Mouse (Mus musculus) adrenal gland, adult 18-20 months (tissue): ENCODE data around the gene Ube2e3. TPM values are rescaled to one million over a fixed set of nuclear protein-coding genes. Genes with fewer than 3 reads are reported as not detected.

ENCODE experiments used
- DNase-seq, 2 experiments: peaks; one replicate each; pipeline ENCODE4 v3.0.0; 2021 to 2022; ENCODE audit warnings: low spot score in 2 of 2
- total RNA-seq, 2 experiments: library from RNA; stranded (reverse); gene quantifications; 1 replicate in 1 of 2; 2 replicates in 1 of 2; pipeline ENCODE4 v1.2.3; 2021

Gene Ube2e3
- total RNA-seq, 2 experiments from 2014 or later = 36.5 to 41.1 TPM

GRCm38 (mm10) chr2:78882068-78882467 is 14.1 kb downstream of the Ube2e3 start:
- DNase-seq = no peak

GRCm38 (mm10) chr2:78882743-78883433 is 15.0 kb downstream of the Ube2e3 start:
- no peak for DNase-seq

DNA sequence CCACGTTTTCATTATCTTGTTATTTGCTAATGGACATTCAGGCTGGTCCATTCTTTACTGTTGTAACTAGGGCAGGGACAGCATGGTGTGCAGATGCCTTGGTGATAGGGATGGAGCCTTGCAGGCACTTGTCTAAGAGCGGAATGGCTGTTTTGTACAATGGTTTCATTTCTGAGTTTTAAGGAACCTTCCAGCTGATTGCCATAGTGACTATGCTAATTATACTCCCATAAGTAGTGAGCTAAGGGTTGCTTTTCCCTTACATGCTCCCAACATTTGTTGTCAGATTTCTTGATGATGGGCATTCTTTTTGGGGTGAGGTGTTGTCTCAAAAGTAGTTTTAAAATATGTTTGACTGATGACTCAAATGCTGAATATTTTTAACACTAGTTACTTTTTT is 18.5 kb downstream of the Ube2e3 start:
- no peak for DNase-seq

GRCm38 (mm10) chr2:78888190-78888589 is 20.3 kb downstream of the Ube2e3 start:
- no peak for DNase-seq

DNA sequence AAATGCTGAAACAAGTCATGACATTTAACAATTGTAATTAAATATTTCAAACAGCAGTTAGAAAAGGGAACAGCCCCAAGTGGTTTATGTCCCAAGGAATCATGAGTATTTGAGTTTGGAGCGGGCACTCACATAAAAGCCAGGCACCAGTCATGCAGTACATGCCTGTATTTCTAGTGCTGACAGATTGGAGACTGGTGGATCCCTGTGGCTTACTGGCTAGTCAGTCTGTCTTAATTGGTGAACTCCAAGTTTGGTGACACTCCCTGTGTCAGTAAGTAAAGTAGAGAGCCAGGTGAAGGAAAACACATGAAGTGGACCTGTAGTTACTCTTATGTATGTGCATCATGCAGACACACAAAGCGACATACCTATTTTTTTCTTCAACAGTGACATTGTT is 27.3 kb downstream of the Ube2e3 start:
- DNase-seq = no peak

DNA sequence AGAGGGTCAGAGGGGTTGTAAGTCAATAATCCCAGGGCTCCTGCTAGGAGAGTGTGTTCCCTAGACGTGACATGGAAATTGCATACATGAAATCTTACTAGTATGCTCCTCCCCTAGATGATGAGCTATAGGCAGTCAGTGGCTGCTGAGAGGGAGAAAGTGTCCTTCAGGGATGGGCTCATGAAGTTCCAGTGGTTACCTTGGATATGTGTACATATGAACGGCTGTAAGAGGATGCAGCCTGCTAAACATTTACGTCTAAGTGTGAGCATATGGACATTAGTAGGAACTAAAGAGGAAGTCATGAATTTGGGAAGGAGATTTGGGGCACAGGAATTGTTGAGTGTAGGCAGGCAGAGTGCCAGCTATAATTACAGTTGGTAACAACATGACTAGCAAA is 38.0 kb downstream of the Ube2e3 start:
- no peak for DNase-seq

DNA sequence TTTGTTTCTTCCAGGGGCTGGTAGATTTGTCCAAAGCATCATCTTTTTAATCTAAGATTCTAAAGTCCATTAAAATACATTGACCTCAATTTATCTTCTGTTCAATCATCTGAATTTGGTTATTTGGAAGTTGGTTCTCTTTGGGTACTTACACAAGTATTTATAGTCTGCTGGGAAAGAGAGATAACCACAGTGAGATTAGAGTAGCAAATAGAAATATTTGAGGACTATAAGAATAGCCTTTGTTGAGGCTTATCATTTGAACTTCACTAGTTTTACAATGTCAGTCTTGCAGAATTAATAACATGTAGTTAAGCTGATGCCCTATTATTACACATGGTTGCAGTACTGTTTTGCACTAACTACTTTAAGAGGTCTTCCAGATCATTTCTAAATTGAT is 43.6 kb downstream of the Ube2e3 start:
- no peak for DNase-seq

GRCm38 (mm10) chr2:78914861-78915260 is 46.9 kb downstream of the Ube2e3 start:
- DNase-seq = no peak

- DNase-seq = no peak
Measured at GRCm38 (mm10) chr2:78922980-78923674, 55.2 kb downstream of the Ube2e3 start.

DNA sequence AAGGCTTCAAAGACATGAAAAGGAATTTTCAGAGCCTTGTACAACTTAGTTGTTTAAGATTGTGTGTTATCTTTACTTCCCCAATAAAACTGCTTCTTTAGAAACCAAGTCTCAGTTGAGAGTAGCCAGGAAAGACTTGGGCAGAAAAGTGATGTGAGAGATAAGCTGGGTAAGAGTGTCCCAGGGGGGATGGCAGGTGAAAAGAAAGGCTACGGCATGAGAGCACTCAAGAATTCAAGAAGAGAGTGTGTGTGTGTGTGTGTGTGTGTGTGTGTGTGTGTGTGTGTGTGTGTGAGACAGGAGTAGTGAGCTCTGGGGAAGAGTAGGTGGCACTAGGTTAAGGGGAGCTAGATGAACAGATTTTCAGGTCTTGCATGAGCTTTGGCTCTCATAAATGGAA is 57.9 kb downstream of the Ube2e3 start:
- DNase-seq = no peak

- no peak for DNase-seq
Measured at GRCm38 (mm10) chr2:78927625-78928024, 59.7 kb downstream of the Ube2e3 start.

DNA sequence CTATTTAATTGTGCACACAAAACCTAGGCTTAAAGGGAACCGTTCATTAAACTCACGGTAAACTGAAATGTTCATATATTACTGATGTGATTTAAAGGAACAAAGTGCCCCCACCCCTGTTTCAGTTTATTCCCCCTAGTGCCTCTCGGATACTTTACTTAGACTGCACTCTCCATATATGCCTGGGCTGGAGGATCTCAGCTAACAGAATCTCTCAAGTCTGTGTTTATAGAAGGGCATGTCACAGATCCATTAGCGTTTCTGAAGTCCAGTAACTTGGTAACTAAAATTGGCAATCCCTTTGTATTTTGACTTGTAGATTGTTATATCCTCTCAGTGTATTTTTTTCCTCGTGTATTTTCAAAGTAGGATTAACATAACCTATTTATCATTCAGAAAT is 60.2 kb downstream of the Ube2e3 start:
- no peak for DNase-seq

DNA sequence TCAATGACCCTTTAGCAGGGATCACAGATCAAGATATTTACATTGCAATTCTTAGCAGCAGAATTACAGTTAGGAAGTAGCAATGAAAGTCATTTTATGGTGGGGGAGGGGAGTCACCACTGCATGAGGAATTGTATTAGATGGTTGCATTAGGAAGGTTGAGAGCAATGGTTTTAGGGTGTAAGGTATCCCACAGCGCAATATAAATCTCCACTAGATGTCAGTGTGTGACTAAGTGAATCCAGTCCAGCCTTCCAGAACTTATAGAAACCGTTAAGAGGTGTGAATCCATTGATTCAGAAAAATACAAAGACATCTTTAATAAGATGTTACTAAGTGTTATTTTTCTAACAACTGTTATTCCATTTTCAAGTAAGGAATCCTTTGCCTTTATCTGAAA is 63.4 kb downstream of the Ube2e3 start:
- no peak for DNase-seq

DNA sequence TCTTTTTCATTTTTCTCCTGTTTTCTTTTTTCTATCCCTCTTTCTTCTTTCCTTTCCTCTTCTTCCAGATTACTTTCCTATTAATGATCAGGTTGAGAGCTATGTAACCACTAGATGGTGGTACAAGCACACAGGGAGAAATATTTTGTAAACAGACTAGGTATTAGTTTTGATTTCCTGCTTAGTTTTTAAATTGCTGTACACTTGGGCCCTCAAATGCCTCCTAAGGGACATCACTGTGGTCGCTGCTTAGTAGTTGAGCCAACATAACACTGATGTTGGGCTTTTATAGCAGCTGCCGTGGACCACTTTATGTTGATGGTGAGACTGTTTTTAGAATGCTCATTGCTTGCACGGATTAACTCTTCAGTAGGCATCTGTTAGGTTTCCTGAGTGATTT is 91.5 kb downstream of the Ube2e3 start:
- no peak for DNase-seq

DNA sequence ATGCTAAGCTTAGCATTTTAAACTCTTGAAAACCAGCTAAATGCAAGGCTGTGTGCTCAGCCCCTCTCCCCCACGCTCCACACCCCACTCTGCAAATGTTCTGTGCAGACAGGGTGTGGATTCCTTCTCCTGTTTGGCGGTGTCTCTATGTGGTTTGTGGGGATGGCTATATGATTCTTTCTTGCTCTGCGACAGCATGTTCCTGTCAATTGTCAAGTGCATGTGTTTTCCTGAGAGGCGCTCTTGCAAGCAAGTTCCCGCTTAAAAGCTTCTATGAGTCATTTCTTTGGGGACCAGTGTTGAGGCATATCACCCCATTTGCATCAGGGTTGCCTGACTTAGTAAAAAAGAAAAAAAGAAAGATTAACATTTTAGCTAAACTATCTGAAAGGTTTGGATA is 92.4 kb downstream of the Ube2e3 start:
- no peak for DNase-seq

DNA sequence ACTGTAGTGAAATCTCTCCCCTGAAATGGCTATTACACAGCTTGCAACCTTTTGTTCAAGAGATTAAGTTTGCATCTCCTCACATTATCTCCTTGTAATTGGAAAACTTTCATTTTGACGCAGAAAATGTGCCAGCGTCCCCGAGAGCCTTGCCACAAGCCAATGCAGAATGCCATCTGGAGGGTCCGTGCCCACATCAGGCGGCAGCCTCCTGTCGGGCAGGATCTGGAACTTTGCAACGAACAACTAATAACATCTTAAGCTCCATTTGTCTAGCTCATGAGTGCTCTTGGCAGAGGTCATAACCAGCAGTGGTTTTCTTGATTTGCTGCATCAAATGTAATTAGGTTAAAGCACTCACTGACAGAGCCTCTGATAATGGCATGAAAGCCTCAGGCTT is 93.1 kb downstream of the Ube2e3 start:
- DNase-seq = no peak

DNA sequence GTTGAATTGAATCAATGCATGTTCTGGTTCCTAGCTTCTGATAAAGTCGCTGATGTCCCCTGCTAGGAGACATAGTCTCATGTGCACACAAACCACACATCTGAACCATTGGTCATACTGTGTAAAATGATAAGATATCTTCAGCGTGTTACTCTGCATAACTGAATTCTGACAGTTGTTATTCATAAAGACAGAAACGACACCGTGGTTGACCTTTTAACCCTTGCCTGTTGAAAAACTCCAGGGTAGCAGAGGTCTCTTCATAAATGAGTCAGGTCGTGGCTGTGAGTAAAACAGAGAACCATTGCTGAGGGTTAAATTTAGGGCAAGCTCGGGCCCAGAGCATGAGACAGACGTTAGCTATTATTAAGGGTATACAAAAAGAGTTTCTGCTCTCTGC is 93.7 kb downstream of the Ube2e3 start:
- no peak for DNase-seq

DNA sequence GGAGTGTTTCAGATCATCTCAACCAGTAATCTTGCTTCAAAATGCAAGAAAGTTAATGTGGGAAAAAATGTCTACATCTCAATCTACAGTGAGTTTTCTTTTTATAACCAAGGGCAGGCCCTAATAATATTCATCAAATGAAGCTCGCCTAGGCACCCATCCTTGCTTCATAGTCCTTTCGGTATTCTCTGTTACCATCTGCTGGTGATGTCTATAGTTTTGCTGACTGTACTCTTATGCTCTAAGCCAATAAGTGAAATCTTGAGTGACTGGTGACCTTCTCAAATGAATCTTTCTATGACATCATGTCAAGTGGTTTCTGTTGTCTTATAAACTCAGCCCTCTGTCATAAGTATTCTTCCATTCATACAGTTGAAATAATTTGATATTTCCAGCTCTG is 97.1 kb downstream of the Ube2e3 start:
- no peak for DNase-seq

GRCm38 (mm10) chr2:78965396-78965795 is 97.5 kb downstream of the Ube2e3 start:
- DNase-seq = no peak

DNA sequence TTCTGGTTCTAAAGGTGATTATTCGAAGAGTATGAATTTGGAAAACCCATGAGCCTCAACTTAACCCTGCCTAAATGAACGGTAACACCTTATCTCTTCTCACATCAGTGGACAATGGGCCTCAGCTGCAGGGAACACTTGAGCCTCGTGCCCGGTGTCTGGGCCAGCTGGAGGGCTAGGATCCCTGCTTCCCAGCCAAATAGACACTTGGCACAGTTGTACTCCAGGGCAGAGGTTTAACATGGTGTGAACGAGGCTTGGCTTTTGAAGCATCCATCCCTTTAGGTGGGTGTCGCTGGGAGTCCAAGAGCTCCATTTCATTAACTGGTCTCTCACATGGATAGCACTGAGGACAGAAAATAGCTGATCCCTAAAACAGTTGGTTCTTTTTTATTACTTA is 102.2 kb downstream of the Ube2e3 start:
- no peak for DNase-seq
